Mouse (Mus musculus): ENCODE results near the gene Lmntd1. TPM values are rescaled to one million over a fixed set of nuclear protein-coding genes. Genes with fewer than 3 reads are reported as not detected.
A peak's percentile ranks its signal among the peaks of the same experiment; 100 is the strongest.

The Lmntd1 gene
- polyA plus RNA-seq, 1 experiment from 2014 or later, result 17.7 TPM

DNA sequence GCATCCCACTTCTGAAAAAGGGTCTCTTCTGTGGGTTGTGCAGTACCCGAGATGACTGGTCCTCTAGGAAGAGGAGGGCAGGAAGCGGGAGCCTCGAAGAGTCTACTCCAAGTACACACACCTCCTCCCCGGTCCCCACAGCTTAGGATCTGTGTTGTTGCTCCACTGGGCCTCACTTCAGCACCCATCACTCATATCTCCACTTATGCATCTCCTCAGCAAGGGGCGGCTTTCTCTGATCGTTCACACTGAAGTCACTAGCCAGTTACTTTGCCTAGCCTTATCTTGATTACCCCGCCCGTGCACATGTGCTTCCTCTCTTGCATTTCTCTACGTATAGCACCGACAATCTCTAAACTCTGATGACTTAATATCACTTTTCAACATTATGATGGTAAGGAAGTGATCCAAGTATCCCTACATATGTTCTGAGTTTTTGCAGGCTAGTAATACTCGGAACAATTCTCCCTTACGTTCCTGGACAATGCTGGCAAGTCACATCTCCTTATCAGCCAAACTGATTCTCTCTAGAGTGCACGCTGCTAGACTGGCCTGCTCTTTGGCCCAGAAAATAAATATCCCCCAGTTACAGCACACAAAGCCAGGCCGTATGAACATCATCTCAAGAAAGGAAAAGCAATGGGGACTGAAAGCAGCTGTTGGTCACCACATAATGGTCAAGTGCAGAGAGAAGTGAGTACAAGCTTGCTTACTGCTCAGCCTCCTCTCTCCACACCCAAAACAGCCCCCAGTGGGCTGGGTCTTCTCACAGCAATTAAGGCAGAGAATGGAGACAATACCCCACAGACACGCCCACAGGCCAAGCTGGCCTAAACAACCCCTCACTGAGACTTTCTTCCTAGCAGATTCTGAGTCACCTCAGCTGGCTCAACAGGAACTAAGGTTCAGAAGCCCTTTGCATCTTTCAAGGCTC, 56.8 kb downstream of the Lmntd1 start:
- ATAC-seq (ENCODE audit: insufficient number of reproducible peaks, insufficient read depth, low FRiP score, low read depth), result no peak

GRCm38 (mm10) chr6:145553226-145553625, 60.9 kb downstream of the Lmntd1 start:
- 57% methylated on average over 7 of the region's 7 CpGs for WGBS
- H3K4me1 ChIP-seq (ENCODE audit: control insufficient read depth in 2 of 2, insufficient read depth in 2 of 2, low read length in 2 of 2), result peaks cover 0 to 7% of the 10 kb centered on the region in 2 experiments; a peak in 3 of 4 replicates
- H3K4me3 ChIP-seq (ENCODE audit: control insufficient read depth in 1 of 2, insufficient read depth in 1 of 2, low read depth in 1 of 2, low read length in 2 of 2), result no peak overlapping the region
- no peak for ATAC-seq (ENCODE audit: insufficient number of reproducible peaks, insufficient read depth, low FRiP score, low read depth)
- H3K9ac ChIP-seq (ENCODE audit: low read length), result no peak overlapping the region
- no peaks in the 10 kb centered on the region for H3K9me3 ChIP-seq (ENCODE audit: control insufficient read depth, low read length)
- H3K27me3 ChIP-seq (ENCODE audit: control insufficient read depth, insufficient read depth, low read length), result no peaks in the 10 kb centered on the region
- H3K36me3 ChIP-seq (ENCODE audit: control insufficient read depth, insufficient read depth, low read length), result no peaks in the 10 kb centered on the region
- H3K27ac ChIP-seq (replicated peaks in 1 of 2; ENCODE audit: control insufficient read depth in 1 of 2, insufficient read depth in 1 of 2, low read depth in 2 of 2, low read length in 2 of 2), result no peak overlapping the region
- H3K4me2 ChIP-seq (ENCODE audit: low read length), result no peak overlapping the region

More for the DNA sequence above, 56.8 kb downstream of the Lmntd1 start:
- Histone ChIP-seq H3K4me3 (ENCODE audit: control insufficient read depth in 1 of 2, insufficient read depth in 1 of 2, low read depth in 1 of 2, low read length in 2 of 2) (no peak overlapping the region), H3K9ac (ENCODE audit: low read length) (no peak overlapping the region), H3K9me3 (ENCODE audit: control insufficient read depth, low read length) (no peaks in the 10 kb centered on the region), H3K4me2 (ENCODE audit: low read length) (no peak overlapping the region), H3K4me1 (ENCODE audit: control insufficient read depth in 2 of 2, insufficient read depth in 2 of 2, low read length in 2 of 2) (peaks cover 0 to 7% of the 10 kb centered on the region in 2 experiments; a peak in 3 of 4 replicates), H3K27me3 (ENCODE audit: control insufficient read depth, insufficient read depth, low read length) (no peaks in the 10 kb centered on the region), H3K36me3 (ENCODE audit: control insufficient read depth, insufficient read depth, low read length) (no peaks in the 10 kb centered on the region), H3K27ac (replicated peaks in 1 of 2; ENCODE audit: control insufficient read depth in 1 of 2, insufficient read depth in 1 of 2, low read depth in 2 of 2, low read length in 2 of 2) (0 out of 4 replicates have a peak overlapping the region, but pooled peaks of 1 of the 2 experiments have one; percentile 10)
- 47% methylated on average over 15 of the region's 15 CpGs for WGBS

- Histone ChIP-seq H3K27me3 (ENCODE audit: control insufficient read depth, insufficient read depth, low read length) (no peaks in the 10 kb centered on the region), H3K4me1 (ENCODE audit: control insufficient read depth in 2 of 2, insufficient read depth in 2 of 2, low read length in 2 of 2) (peaks cover 0 to 7% of the 10 kb centered on the region in 2 experiments; a peak in 3 of 4 replicates), H3K36me3 (ENCODE audit: control insufficient read depth, insufficient read depth, low read length) (no peaks in the 10 kb centered on the region), H3K4me3 (ENCODE audit: control insufficient read depth in 1 of 2, insufficient read depth in 1 of 2, low read depth in 1 of 2, low read length in 2 of 2) (no peak overlapping the region), H3K9ac (ENCODE audit: low read length) (no peak overlapping the region), H3K9me3 (ENCODE audit: control insufficient read depth, low read length) (no peaks in the 10 kb centered on the region), H3K27ac (replicated peaks in 1 of 2; ENCODE audit: control insufficient read depth in 1 of 2, insufficient read depth in 1 of 2, low read depth in 2 of 2, low read length in 2 of 2) (no peak overlapping the region), H3K4me2 (ENCODE audit: low read length) (no peak overlapping the region)
- 89% methylated on average over 3 of the region's 3 CpGs for WGBS
- ATAC-seq (ENCODE audit: insufficient number of reproducible peaks, insufficient read depth, low FRiP score, low read depth), result no peak
These were observed 61.3 kb downstream of the Lmntd1 start for GRCm38 (mm10) chr6:145552817-145553216.

DNA sequence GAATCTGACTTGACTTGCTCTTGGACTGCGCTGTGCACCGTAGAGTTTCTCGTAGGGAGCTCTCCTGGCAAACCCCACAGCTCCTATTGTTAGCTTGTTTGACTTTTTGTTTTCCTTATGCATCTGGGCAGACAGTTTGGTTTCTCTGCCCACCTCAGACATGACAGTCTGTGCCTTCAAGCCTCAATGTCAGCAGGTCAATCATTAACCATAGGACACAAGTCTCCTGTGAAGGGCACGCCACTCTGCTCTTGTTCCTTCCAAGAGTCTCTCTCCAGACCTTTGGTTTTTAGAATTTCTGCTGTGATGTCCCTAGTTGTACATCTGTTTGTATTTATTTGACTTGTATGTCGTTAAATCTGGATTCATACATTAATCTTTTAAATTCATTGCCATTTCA, 63.1 kb downstream of the Lmntd1 start:
- Histone ChIP-seq H3K27ac (replicated peaks in 1 of 2; ENCODE audit: control insufficient read depth in 1 of 2, insufficient read depth in 1 of 2, low read depth in 2 of 2, low read length in 2 of 2) (no peak overlapping the region), H3K9me3 (ENCODE audit: control insufficient read depth, low read length) (no peaks in the 10 kb centered on the region), H3K4me2 (ENCODE audit: low read length) (no peak overlapping the region), H3K4me3 (ENCODE audit: control insufficient read depth in 1 of 2, insufficient read depth in 1 of 2, low read depth in 1 of 2, low read length in 2 of 2) (no peak overlapping the region), H3K9ac (ENCODE audit: low read length) (no peak overlapping the region), H3K36me3 (ENCODE audit: control insufficient read depth, insufficient read depth, low read length) (no peaks in the 10 kb centered on the region), H3K4me1 (ENCODE audit: control insufficient read depth in 2 of 2, insufficient read depth in 2 of 2, low read length in 2 of 2) (peaks cover 0 to 2% of the 10 kb centered on the region in 2 experiments; a peak in 1 of 4 replicates), H3K27me3 (ENCODE audit: control insufficient read depth, insufficient read depth, low read length) (no peaks in the 10 kb centered on the region)
- WGBS, result 91% methylated on average over 5 of the region's 5 CpGs
- ATAC-seq (ENCODE audit: insufficient number of reproducible peaks, insufficient read depth, low FRiP score, low read depth), result no peak

DNA sequence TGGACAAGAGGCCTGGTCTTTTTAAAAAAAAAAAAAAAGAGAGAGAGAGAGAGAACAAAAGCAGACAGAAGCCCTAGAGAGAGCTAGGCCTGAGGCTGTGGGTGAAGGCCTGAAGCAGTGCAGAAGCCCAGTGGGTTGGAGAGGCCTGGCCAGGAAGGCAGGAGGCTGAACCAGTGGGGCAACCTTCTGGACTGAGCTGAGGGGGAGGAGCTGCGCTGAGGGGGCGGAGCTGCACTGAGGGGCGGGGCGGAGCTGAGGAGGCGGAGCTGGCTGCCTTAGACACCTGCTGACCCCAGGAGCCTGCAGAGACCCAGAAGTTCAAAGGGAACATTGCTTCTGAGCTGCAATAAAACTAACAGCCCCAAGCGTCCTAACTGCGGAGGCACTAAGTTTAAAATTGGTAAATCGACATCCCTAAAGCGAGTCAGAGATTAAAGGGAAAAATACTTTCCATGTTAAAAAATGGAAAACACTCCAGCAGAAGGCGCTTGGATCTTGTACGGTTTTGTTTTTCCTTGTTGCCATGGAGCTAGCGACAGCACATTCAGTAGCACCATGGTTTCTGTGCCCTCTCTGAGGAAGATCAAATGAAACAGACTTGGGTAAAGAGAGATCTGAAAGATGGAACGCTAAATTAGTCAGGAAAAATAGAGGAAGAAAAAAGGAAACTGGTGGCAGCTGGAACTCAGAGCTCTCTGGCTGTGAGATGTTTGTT, 68.0 kb downstream of the Lmntd1 start:
- H3K36me3 ChIP-seq (ENCODE audit: control insufficient read depth, insufficient read depth, low read length), result no peaks in the 10 kb centered on the region
- H3K4me1 ChIP-seq (ENCODE audit: control insufficient read depth in 2 of 2, insufficient read depth in 2 of 2, low read length in 2 of 2), result peaks cover 0 to 6% of the 10 kb centered on the region in 2 experiments; a peak in 2 of 4 replicates
- 38% methylated on average over 13 of the region's 13 CpGs for WGBS
- no peak overlapping the region for H3K9ac ChIP-seq (ENCODE audit: low read length)
- no peaks in the 10 kb centered on the region for H3K27me3 ChIP-seq (ENCODE audit: control insufficient read depth, insufficient read depth, low read length)
- peaks cover 7% of the 10 kb centered on the region for H3K9me3 ChIP-seq (ENCODE audit: control insufficient read depth, low read length)
- H3K4me2 ChIP-seq (ENCODE audit: low read length), result no peak overlapping the region
- ATAC-seq (ENCODE audit: insufficient number of reproducible peaks, insufficient read depth, low FRiP score, low read depth), result no peak
- H3K4me3 ChIP-seq (ENCODE audit: control insufficient read depth in 1 of 2, insufficient read depth in 1 of 2, low read depth in 1 of 2, low read length in 2 of 2), result no peak overlapping the region
- H3K27ac ChIP-seq (replicated peaks in 1 of 2; ENCODE audit: control insufficient read depth in 1 of 2, insufficient read depth in 1 of 2, low read depth in 2 of 2, low read length in 2 of 2), result no peak overlapping the region

DNA sequence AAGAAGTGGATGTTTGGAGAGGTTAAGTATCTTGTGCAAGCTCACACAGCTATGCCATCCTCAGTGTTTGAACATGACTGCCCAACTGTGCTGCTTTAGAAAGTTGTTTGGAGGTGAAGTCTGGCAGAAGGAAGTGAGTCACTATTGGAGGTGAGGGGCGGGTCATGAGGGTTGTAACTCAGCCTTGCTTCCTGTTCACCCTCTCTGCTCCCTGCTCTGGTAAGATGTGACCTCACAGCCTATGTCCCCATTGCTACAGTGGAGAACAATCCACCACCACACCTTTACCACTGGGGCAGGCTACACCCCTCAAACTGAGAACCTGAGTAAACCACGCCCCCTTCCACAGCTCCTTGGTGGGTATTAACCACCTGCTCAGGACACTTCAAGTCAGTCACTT, 69.3 kb downstream of the Lmntd1 start:
- no peak for ATAC-seq (ENCODE audit: insufficient number of reproducible peaks, insufficient read depth, low FRiP score, low read depth)

DNA sequence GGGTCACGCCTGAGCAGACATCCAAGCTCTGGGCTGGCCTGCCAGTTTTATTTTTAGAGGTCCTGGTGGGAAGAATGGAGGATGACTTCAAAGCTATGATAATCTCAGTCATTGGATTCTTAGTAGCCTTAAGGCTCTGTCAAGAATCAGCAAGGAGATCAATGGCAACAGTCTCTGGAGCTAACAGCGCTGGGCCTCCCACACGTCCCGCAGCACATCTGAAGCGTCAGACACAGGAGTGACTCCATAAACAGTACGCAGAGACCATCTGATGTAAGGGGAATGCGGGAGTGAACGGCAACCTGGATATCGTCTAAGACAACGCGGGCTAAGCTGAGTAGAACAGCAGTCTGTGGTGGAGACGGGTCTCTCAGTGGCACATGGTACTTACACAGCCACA, 69.8 kb downstream of the Lmntd1 start:
- 46% methylated on average over 12 of the region's 12 CpGs for WGBS
- H3K9ac ChIP-seq (ENCODE audit: low read length), result no peak overlapping the region
- peaks cover 0 to 6% of the 10 kb centered on the region in 2 experiments; a peak in 2 of 4 replicates for H3K4me1 ChIP-seq (ENCODE audit: control insufficient read depth in 2 of 2, insufficient read depth in 2 of 2, low read length in 2 of 2)
- peak; percentile 9; the same call in 1 of the 2 replicates for ATAC-seq (ENCODE audit: insufficient number of reproducible peaks, insufficient read depth, low FRiP score, low read depth)
- H3K4me3 ChIP-seq (ENCODE audit: control insufficient read depth in 1 of 2, insufficient read depth in 1 of 2, low read depth in 1 of 2, low read length in 2 of 2), result no peak overlapping the region
- no peaks in the 10 kb centered on the region for H3K36me3 ChIP-seq (ENCODE audit: control insufficient read depth, insufficient read depth, low read length)
- no peak overlapping the region for H3K4me2 ChIP-seq (ENCODE audit: low read length)
- peaks cover 7% of the 10 kb centered on the region for H3K9me3 ChIP-seq (ENCODE audit: control insufficient read depth, low read length)
- H3K27ac ChIP-seq (replicated peaks in 1 of 2; ENCODE audit: control insufficient read depth in 1 of 2, insufficient read depth in 1 of 2, low read depth in 2 of 2, low read length in 2 of 2), result no peak overlapping the region
- H3K27me3 ChIP-seq (ENCODE audit: control insufficient read depth, insufficient read depth, low read length), result no peaks in the 10 kb centered on the region

More for the DNA sequence above, 69.3 kb downstream of the Lmntd1 start:
- no peak overlapping the region for H3K4me3 ChIP-seq (ENCODE audit: control insufficient read depth in 1 of 2, insufficient read depth in 1 of 2, low read depth in 1 of 2, low read length in 2 of 2)
- H3K36me3 ChIP-seq (ENCODE audit: control insufficient read depth, insufficient read depth, low read length), result no peaks in the 10 kb centered on the region
- H3K9me3 ChIP-seq (ENCODE audit: control insufficient read depth, low read length), result peaks cover 7% of the 10 kb centered on the region
- no peaks in the 10 kb centered on the region for H3K27me3 ChIP-seq (ENCODE audit: control insufficient read depth, insufficient read depth, low read length)
- H3K4me1 ChIP-seq (ENCODE audit: control insufficient read depth in 2 of 2, insufficient read depth in 2 of 2, low read length in 2 of 2), result peaks cover 0 to 6% of the 10 kb centered on the region in 2 experiments; a peak in 2 of 4 replicates
- no peak overlapping the region for H3K4me2 ChIP-seq (ENCODE audit: low read length)
- H3K9ac ChIP-seq (ENCODE audit: low read length), result no peak overlapping the region
- H3K27ac ChIP-seq (replicated peaks in 1 of 2; ENCODE audit: control insufficient read depth in 1 of 2, insufficient read depth in 1 of 2, low read depth in 2 of 2, low read length in 2 of 2), result no peak overlapping the region
- WGBS, result 87% methylated on average over 2 of the region's 2 CpGs

All from heart, embryonic 14.5 days (tissue).